Mouse (Mus musculus) bone marrow macrophage, adult 2 months (primary cell): Measurements from ENCODE around the gene Ston1.

Experiments
- CTCF ChIP-seq: IDR thresholded peaks from 2 replicates; pipeline ENCODE4 v1.5.1; 2012; ENCODE audit warnings: low read depth, mild to moderate bottlenecking, low read length, moderate library complexity
- POLR2A ChIP-seq: IDR thresholded peaks from 2 replicates; pipeline ENCODE4 v1.6.1; 2012; ENCODE audit warnings: mild to moderate bottlenecking, low read depth, low read length, borderline replicate concordance

DNA sequence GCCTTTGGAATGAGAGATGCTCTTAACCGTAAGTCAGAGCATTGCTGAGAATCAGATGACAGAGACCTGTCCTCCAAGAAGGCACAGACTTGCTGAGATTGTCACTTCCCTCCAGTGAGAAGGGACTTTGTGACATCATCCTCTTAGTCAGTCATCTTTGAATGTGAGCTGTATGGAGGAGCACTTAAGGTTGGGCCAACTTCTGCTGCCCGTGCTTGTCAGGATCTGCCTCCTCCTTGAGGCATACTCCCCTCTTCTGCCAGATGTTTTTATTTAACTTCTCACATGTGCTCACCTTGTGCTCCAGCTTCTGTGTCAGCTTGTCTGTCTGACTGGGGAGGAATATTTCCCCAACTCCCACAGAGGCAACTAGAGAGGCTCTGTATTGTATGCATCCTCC, 13.6 kb downstream of the Ston1 start:
- TF ChIP-seq CTCF: no peak
- TF ChIP-seq POLR2A: no peak
